Mouse (Mus musculus): ENCODE data around the gene Timm8a2.
A peak's percentile ranks its signal among the peaks of the same experiment; 100 is the strongest.

The Timm8a2 gene

DNA sequence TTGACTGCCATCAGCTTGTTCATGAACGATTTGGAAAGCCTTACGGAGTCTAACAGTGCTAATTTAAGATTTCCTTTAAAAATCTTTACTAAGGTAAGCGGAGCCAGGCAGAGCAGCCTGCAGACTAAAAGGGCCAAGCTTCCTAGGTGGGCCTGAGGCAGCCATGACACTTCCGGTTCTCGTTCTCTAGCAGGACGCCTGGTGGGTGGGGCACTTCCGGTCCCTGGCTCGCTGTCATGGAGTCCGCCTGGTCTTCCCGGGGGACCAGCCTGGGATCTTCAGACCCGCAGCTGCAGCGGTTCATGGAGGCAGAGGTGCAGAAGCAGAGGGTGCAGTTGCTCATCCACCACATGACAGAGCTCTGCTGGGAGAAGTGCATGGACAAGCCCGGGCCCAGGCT lies at the start of gene Timm8a2:
TSS of gene Timm8a2 (plus strand) at position 224 of the 400 bp plus-strand sequence.
- no peak for DNase-seq

DNA sequence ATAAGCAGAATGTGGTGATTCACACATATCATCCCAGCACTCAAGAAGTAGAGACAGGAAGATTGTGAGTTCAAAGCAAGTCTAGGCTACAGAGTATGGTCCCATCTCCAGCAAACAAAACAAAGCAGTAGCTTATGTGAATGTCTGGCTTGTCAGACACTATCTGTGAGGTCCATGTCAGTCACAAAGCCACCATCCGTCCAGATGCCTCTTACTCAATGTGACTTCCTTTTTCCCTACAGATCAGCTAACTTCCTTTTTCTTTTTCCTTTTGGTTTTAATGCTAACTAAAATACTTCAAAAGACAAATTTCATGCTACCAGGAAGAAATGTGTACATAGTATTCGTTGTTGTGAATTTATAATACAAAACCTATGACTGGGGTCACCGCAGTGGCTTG lies 49.0 kb upstream of the Timm8a2 start:
- DNase-seq, result no peak

DNA sequence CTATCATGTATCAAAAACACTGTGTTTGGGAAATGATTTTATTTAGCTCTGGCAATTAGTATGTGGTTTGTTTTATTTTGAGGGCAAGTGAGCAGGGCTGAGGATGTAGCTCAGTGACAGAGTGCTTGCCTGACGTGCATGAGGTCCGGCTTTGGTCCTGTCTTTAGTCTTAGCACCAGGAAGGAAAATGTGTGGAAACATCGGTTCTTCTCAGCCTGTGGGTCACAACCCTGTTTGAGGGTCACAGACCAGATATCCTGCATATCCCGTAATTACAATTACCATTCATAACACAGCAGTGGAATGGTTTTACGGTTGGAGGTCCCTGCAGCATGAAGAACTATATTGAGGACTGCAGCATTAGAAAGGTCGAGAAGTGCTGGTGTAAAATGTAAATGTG lies 48.4 kb upstream of the Timm8a2 start:
- no peak for DNase-seq

DNA sequence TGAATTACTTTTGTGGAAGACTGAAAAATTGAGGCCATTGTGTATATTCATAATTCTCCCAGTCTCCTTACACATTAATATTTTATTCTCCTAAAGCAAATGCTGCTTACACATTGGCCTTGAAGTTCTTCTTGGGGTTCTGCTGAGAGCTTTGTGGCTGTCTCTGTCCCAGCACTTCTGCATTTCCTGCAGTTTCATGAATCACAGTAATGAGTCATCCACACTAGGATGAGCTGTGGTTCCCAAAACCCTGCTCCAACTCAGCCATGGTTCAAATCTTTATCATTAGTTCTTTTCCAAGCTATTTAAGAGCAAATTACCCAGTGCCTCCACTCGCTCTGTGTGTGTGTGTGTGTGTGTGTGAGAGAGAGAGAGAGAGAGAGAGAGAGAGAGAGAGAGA lies 47.2 kb upstream of the Timm8a2 start:
- DNase-seq, result no peak

DNA sequence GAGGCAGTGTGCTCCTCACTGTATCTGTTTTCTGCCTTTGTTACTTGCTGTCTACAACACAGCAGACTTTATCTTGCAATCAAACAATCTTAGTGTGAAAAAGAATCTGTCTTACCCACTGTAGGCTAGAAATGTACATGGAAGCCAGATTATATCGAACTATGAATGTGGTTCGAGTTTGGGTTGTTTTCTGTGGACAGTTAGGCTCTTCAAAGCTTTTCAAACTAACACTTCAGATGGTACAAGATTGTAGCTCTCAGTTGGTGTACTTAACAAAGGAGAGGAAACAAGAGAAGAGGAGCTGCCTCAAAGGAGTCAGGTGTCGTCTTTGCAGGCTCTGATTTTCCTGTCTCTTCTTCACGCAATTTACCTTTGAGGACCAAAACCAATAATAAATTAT lies 46.8 kb upstream of the Timm8a2 start:
- DNase-seq, result no peak

DNA sequence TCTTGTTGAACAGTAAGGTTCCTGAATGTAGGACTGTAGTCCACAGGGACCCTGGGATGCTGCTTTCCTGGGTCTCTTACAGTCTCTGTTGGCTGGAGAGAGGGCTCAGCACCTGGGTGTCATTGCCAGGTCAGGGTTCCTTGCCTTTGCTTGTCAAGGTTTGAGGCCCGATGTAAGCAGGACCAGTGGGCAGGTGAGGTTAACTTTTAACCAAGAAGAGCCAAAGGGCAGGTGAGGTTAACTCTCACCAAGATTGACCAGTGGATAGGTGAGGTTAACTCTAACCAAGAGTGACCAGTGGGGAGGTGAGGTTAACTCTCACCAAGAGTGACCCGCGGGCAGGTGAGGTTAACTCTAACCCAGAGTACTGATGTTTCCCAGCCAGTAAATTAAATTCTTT lies 45.1 kb upstream of the Timm8a2 start:
- DNase-seq, result no peak

DNA sequence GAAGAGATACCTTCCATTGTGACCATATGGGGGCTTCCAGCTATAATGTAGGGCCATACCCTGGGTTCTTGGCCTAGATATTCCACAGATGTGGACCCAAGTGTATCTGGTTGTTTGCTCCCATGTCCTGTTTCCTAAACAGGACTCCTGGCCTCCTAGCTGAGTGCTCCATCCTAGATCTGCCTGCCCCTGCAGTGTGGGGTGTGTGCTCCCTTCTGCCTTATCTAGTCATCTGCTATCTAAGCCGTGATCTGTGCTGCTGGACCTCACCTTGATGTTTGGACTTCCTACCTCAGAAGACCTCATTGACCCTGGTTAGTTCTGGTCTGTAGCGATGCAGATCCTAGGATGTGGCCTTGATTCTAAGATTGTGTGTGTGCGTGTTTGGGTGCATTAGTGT lies 44.6 kb upstream of the Timm8a2 start:
- DNase-seq, result no peak

DNA sequence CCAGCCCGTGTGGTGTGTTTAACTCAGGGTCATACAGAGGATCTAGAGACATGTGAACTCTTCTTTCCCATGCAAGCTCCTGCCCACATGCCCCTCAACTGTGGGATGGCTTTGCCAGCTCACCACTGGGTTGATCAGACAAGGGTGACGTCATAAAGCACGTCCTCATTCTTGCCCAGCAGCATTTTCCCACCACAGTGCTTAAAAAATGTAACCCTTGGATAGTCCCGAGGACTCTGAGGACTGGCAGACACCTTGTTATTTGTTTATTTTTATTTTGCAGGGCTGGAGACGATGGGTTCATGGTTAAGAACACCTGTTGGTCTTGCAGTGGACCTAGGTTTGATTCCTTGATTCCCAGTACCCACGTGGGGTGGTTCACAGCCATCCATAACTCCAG lies 43.6 kb upstream of the Timm8a2 start:
- DNase-seq, result no peak

DNA sequence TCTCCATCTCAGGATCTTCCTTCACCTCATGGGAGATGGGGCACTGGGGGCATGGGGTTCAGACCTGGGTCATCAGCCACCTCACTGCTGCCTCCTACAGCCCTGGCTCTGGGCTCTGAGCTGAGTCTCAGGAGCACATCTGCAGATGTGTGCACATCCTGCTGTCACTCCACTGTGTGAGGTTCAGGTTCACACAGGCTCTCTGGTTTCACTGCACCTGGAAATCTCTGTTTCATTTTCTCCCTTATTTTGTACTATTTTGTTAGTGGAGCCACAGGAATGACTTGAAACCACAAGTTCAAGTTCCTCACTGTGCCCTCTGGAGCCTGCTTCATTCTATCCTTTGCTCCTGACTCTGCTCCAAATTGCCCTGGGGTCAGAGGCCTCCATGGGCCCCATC lies 42.6 kb upstream of the Timm8a2 start:
- DNase-seq, result no peak

DNA sequence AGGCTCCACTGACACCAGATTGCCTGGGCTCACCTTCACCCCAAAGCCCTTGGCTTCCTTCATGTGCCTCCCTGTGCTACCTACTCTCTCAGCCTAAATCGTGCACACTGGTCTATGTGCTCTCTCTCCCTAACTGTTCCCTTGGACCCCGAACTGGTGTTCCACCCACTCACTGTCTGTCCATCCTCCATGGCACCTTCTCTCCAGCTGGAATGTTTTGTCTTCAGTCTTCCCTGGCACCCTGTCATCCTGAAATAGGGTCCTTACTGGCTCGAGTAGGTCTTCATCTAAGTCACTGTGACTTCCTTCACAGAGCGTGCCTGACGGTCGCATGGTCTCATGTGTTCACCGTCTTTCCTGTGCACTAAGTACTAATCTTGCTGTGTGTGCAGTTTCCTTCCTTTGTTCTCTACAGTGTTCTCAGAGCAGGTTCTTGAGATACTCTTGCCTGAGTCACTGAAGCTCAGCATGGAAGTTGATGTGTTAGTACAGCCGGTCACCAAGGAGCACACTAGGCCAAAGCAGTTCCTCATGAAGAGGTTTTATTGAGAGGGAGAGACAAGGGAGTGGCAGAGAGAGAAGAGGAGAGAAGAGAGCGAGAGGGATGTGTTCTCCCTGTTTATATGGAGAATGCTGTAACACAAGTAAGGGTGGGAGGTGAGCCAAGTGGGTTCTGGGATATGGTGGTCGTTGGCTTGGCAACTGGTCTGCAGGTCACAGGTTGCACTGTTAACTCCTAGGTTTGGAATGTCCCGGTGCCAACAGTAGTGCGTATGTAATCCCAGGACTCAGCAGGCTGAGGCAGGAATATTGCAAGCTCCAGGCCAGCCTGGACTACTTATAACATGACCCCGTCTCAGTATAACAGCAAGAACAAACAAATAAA lies 41.8 kb upstream of the Timm8a2 start:
- no peak for DNase-seq

DNA sequence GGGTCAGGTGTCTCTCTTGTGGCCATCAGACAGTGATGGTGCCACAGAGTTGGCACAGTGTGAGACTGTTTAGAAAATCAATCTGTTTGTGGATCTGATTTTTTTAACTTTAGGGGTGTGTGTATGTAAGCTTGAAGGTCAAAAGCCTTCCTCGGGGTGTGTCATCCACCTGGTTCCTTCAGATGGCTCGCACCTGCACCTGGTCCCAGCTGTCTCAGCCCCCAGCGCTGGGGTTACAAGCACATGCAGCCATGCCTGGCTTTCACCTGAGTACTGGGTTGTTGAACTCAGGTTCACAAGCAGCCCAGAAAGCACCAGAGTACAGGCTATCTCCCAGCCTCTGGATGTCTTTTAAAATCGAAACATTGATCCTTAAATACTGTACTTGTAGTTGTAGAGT lies 40.9 kb upstream of the Timm8a2 start:
- DNase-seq, result no peak

DNA sequence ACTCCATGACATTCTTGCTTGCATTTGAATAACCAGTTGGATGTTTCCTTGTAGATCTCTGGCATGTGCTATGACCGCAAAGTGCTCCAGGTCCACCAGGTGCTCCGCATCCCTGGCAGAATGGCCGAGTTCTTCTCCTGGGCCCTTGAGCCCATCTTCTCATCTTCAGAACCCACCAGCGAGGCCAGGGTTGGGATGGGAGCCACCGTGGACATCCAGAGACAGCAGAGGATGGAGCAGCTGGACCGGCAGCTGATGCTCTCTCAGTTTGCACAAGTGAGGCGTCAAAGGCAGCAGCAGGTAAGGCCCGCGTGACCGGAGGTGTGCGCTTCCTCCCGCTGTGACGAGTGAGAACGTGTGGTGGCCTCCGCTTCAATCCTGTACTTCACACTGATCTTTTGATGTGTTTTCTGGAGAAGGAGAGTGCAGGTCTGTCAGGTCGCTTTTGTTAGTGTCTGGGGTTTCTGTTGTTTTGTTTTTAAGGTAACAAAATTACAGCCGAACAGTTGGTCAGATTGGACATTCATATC lies 40.2 kb upstream of the Timm8a2 start:
- DNase-seq, result no peak

DNA sequence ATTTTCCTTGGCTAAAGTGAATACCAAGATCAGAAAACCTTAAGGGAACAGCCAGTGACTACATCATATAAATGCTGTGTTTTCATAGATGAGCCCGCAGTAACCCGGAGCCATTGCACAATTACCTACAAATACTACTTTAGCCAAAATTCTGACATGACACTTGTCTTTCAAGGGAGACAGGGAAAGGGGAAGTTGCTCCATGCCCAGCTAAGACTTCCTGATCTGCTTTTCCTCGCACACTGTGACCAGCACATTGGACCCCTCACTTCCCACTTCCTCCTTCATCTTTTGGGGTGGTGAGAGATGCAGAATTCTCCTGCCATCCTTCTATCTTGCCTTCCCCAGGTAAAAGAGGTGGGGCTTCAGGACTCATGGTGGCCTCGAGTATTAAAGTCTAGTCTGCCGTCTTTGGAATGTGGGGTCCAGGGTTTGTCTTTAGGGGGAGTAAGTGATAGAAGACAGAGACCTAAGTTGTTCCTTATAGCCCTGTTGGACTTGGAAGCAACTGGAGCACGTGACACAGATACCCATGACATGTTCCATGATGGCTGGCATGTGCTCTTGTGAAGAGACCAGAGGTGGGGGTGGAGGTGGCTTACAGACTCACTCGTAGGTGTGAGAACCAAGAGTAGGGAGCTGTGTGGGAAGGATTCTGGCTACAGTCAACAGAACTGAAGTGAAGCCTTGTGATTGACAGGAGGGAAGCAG lies 39.5 kb upstream of the Timm8a2 start:
- DNase-seq, result no peak

DNA sequence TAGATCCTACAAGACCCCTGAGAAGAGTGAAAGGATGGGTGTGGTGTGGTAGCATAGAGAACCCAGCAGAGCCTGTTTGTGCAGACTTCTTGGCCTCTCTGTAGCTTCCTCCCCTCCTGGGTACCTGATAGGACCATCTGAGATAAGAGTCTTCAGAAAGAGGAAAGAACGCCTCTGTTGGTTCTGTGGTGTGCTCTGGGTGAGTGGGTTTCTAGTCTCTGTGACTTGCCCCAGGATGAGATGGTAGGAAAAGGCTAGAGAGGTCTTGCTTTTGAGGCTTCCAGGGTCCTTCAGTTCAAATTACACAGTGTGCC lies 39.0 kb upstream of the Timm8a2 start:
- DNase-seq, result no peak

DNA sequence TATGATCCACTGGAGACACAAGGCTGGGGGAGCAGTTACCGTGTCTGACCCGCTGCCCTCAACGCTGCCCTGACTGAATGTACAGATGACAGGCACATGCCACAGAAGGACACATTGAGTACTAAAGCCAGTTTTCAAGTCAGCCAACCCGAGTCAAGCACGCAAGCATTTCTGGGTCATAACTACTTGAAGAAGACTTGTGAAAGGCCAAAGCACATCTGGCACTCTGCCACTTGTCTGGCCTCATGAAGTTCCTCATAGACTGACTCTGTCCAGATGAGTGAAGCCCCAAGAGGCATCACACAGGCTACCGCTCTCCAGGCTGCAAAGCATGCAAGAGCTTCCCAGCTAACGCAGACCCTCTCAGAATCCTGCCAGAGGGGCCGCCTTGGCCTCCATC lies 37.7 kb upstream of the Timm8a2 start:
- peak; percentile 11 for DNase-seq

DNA sequence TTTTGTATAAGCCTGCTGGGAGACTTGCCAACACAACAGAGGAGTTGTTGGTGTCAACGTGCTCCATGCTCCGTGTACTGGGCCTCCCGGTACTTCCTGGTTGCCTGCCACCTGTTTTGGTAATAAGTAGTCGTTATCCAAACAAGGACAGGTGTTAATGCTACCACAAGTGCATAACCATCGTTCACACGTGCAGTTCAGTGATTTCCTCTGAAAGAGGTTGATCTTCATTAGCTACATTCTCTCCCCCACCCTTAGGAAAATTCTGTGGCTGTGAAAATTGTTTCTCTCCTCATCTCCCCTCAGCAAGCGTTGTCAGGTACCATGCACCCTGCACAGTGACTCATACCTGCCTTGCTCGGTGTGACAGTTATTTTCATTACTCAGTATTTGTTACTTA lies 35.0 kb upstream of the Timm8a2 start:
- DNase-seq, result no peak

DNA sequence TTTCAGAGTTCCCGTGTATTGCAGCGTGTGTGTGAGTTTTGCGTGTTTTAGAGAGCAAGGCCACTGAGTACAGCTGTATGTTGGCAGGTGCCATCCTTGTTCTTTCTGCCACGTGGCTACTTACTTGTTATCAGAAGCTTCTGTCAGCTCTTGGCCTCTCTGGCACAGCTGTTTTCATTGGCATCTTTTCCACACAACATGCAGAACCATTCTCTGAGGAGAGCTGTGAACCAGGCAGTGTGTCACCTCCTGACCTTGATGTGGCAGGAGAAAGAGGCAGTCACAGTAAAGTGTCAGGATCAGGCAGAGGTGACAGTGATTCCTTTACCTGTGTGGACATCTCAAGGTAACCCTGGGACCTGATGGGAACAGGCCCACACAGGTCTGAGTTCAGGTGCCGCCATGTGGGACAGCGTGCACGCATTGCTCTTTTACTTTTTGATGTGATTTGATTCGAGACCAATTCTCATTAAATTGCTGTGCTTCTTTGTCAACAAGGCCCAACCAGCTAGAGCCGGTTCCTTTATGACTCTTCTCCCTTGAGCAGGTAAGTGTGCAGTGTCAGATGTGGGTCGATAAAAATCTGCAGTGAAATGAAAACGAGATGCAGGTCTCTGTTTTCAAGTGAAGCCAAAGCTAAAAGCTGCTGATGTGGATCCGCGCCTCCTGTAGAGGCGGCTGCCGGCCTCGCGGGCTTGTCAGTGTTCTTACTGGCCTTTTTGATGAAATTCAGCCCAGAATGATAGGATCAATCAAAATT lies 33.9 kb upstream of the Timm8a2 start:
- DNase-seq, result no peak

DNA sequence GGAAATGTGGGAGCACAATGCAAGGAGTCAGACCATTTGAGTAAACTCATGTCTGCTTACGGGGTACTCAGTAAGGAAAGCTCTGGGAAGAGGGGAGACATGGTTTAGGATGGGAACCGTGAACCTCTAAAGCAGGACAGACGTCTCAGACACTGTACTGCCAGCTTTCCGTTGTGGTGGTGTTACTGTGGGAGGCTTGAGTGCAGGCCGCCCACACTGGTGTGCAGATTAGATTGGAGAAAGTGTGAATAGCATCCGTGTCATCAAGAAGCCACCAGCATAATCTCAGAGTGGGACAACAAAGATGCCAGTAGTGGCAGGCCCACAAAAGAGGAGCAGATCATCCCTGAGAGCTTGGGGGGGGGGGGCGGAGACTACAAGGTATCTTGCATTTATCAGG lies 32.2 kb upstream of the Timm8a2 start:
- no peak for DNase-seq

DNA sequence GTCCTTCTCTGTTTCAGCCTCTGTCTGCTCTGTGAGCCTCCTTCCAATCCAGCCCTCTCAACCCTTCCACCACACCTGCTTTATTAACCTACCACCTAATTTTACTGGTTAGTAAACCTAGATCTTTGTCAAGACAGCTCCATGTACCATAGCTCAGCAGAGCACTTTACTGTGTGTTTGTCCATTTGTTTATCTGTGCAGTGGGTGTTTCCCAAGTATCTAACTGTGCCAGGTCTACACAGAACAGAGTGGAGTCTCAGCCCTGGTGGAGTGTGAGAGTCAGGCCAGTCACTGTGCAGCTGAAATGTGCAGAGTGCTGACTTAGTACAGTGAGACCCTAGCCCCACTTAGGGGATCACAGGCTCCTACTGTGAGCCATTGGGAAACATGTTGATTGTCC lies 30.7 kb upstream of the Timm8a2 start:
- DNase-seq, result no peak

DNA sequence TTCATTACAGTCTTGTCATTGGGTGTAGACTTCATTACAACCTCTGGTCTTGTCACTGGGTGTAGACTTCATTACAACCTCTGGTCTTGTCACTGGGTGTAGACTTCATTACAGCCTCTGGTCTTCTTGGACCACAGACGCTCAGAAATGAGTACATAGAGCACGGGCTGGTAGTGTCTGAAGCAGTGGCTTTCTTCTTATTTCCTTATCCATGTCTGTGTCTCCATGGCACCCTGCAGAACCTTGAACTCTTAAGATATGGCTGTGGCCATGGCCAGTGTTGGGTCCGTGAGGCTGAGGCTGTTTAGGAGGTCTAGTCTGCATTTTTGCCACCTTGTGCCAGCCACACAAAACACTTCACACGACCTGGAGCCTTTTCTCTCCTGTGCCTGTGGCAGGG lies 26.2 kb upstream of the Timm8a2 start:
- no peak for DNase-seq

DNA sequence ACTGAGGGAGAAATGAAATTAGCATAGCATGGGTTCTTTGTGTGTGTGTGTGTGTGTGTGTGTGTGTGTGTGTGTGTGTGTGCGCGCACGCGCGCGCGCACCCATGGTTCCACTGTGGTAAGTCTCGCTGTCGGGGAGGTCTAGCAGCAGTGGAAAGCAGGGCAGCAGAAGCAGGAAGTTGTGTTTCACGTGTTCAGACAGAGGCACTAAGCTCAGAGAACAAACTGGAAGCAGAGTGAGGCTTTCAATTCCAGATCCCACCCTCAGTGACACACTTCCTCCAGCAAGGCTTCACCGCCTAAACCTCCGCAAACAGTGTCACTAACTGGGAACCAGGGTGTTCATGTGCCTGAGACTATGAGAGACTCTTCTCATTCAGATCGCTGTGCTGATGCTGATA lies 25.0 kb upstream of the Timm8a2 start:
- DNase-seq, result no peak

DNA sequence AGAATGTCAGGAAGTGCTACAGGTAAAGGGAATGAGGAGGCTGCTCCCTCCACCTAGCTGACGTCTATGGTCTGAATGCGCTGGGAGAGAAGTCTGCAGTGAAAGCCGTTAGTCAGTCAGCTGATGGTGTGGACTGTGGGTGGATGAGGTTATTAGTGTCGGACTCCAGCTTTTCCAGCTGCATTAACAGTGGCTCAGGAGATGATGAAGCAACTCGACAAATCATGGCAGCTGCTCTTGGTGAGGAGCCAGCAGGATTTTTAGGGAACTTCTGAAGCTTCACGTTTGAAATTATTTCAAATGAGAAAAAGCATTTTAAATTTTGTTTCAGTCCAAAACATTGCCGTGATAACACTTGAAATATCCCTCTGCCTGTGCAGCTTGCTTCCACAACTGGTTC lies 24.2 kb upstream of the Timm8a2 start:
- no peak for DNase-seq

DNA sequence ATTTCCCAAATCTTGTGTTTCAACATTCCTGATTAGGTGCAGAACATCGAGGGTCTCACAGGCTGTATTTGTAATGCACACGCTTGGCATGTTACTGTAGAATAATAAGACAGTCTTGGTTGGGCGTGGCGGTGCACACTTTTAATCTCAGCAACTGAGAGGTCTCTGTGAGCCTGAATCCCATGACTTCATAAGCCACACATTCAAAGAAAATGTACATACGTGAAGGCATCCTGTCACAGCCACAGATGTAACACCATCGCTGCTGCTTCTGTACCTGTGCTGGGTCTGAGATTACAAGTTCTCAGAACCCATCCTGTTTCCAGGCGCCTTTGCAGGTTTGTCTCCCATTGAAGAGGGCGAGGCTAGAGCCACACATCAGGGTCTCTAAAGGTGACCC lies 22.7 kb upstream of the Timm8a2 start:
- DNase-seq, result no peak

DNA sequence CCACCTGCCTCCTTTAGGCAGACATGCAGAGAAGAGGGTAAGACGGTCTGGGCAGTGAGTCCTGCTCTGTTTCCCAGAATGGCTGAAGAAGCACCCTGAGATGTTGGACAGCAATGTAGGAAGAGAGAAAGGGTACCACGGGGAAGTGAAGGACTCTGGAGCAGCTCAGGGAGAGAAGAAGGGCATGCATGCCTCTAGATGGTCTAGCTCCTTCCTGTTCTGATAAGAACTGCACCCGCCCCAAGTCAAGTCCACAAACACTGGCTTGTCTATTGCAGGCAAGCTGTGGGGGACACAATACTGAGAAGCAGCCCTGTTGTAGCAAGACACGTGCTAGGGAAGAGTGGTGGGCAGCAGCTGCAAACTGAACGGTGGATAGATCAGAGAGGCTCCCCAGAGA lies 22.3 kb upstream of the Timm8a2 start:
- DNase-seq, result no peak
